Mouse (Mus musculus): Measurements from ENCODE around the gene Acsf3. TPM values are rescaled to one million over a fixed set of nuclear protein-coding genes. Genes with fewer than 3 reads are reported as not detected.

Acsf3 gene
- polyA plus RNA-seq, 1 experiment from 2014 or later: 16.1 TPM

DNA sequence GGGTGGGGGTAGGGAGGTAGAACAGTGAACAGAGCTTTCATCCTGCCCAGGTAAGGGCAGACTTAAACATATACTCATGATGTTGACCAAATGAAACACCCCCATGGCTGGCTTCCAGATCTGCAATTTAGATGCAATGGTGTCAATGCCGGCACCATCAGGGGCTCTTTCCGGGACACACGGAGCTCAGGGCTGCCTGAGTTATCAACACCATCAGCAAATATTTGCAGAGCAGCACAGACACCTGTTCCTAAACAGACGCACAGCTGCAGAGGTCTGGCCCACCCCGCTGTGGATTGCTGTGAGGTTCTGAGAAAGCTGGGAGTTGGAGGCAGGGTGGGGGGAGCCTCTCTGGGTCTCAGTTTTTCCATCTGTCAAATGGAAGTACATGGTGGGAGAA lies 9.1 kb upstream of the Acsf3 start:
- no peak overlapping the region for H3K27ac ChIP-seq (replicated peaks; ENCODE audit: low read depth, low read length)
- H3K4me1 ChIP-seq (ENCODE audit: control insufficient read depth, insufficient read depth, low read length): no peaks in the 10 kb centered on the region
- no peaks in the 10 kb centered on the region for H3K27me3 ChIP-seq (ENCODE audit: control insufficient read depth, insufficient read depth, low read length)
- H3K36me3 ChIP-seq (ENCODE audit: control insufficient read depth, insufficient read depth, low read length): no peaks in the 10 kb centered on the region
- WGBS: 72% methylated on average over 5 of the region's 5 CpGs
- H3K9me3 ChIP-seq (ENCODE audit: control insufficient read depth, low read length): no peaks in the 10 kb centered on the region
- ATAC-seq (ENCODE audit: insufficient number of reproducible peaks, low FRiP score, low TSS enrichment, low read depth) (no peak), DNase-seq (ENCODE audit: low spot score) (no peak)
- no peak overlapping the region for H3K9ac ChIP-seq (ENCODE audit: low read length)
- no peak overlapping the region for H3K4me2 ChIP-seq (ENCODE audit: low read depth, severe bottlenecking)
- H3K4me3 ChIP-seq (ENCODE audit: low read depth, low read length): no peak overlapping the region

DNA sequence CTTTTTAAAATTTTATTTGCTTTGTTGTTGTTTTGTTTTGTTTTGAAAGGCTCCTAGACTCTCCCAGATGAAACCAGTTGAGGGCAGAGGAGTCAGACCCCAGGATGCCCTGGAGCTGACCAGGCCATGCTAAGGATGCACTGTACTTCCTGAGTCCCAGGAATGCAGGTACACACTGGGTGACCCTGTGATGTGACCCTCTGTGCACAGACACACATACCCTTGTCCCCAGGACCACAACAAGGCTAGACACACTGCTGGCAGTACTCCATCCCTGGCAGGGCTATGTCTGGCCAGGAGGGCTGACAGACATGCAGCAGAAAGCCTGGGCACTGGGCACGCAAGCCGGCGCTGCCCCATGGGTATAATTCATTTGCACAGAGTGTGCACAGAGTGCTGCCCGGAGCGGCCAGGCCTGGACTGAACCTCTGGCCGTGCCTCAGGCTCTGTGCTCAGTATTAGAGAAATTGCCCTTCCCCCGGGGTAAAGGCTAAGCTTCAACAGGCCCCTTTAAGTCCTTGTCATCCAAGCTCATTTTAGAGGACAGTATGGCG lies 8.6 kb upstream of the Acsf3 start:
- H3K9me3 ChIP-seq (ENCODE audit: control insufficient read depth, low read length): no peaks in the 10 kb centered on the region
- H3K36me3 ChIP-seq (ENCODE audit: control insufficient read depth, insufficient read depth, low read length): no peaks in the 10 kb centered on the region
- H3K27ac ChIP-seq (replicated peaks; ENCODE audit: low read depth, low read length): no peak overlapping the region
- no peak overlapping the region for H3K4me3 ChIP-seq (ENCODE audit: low read depth, low read length)
- no peak for ATAC-seq (ENCODE audit: insufficient number of reproducible peaks, low FRiP score, low TSS enrichment, low read depth)
- no peak overlapping the region for H3K4me2 ChIP-seq (ENCODE audit: low read depth, severe bottlenecking)
- H3K9ac ChIP-seq (ENCODE audit: low read length): no peak overlapping the region
- WGBS: 75% methylated on average over 8 of the region's 8 CpGs
- H3K27me3 ChIP-seq (ENCODE audit: control insufficient read depth, insufficient read depth, low read length): no peaks in the 10 kb centered on the region
- H3K4me1 ChIP-seq (ENCODE audit: control insufficient read depth, insufficient read depth, low read length): no peaks in the 10 kb centered on the region
- no peak for DNase-seq (ENCODE audit: low spot score)

DNA sequence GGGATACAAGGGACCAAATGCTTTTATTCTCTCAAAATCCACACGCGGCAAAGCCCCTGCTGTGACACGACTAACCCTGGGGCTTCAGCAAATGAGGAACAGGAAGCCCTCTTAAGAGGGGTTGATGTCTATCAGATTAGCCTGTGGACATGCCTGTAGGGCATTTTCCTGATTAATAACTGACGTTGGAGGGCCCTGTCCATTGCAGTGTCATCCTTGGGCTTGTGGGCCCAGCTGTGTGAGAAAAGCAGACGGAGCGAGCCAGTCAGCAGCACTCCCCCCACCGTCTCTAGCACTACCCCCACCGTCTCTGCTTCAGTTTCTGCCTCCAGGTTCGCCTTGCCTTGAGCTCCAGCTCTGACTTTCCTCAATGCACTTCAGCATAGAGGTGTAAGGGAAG lies 8.1 kb upstream of the Acsf3 start:
- 56% methylated on average over 9 of the region's 9 CpGs for WGBS

DNA sequence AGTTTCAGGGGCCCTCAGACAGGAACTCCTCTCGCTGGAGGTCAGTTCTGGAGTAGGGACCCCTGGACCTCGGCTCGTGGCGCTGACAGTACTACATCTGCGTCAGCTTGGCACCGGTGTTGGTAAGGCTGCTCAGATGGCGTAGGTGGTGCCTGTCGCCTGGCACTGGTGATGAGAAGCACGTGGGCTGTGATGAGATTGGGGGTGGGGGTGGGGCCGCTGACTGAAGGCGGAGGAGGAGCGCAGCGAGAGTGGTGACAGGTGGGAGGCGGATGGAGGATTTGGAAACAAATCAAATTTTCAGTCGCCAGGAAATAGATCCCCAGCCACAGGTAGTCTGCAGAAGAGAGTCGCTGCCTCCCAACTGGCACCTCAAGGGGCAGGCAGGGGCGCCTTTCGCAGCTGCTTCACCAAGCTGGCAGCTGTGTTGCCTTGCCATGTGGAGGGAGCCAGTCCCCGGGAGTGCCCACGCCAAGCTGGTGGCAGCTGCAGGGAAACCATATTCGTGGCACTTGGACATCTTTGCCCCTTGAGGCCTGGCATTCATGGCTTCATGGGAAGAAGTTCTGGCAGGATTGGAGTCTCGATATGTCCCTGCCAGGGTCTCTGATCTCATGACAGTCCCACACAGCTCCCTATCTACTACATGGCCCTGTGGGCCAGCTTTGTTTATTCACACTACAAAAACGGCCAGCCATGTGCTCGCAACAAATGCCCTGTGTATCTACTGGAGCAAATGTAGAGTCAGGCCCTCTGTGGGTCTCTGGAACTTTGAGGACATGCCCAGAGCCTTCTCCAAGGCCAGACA lies 5.8 kb upstream of the Acsf3 start:
- H3K9me3 ChIP-seq (ENCODE audit: control insufficient read depth, low read length): no peaks in the 10 kb centered on the region
- no peaks in the 10 kb centered on the region for H3K27me3 ChIP-seq (ENCODE audit: control insufficient read depth, insufficient read depth, low read length)
- no peaks in the 10 kb centered on the region for H3K4me1 ChIP-seq (ENCODE audit: control insufficient read depth, insufficient read depth, low read length)
- no peak overlapping the region for H3K27ac ChIP-seq (replicated peaks; ENCODE audit: low read depth, low read length)
- DNase-seq (ENCODE audit: low spot score) (no peak), ATAC-seq (ENCODE audit: insufficient number of reproducible peaks, low FRiP score, low TSS enrichment, low read depth) (no peak)
- no peak overlapping the region for H3K4me2 ChIP-seq (ENCODE audit: low read depth, severe bottlenecking)
- H3K36me3 ChIP-seq (ENCODE audit: control insufficient read depth, insufficient read depth, low read length): no peaks in the 10 kb centered on the region
- no peak overlapping the region for H3K4me3 ChIP-seq (ENCODE audit: low read depth, low read length)
- WGBS: 63% methylated on average over 24 of the region's 24 CpGs
- H3K9ac ChIP-seq (ENCODE audit: low read length): no peak overlapping the region

More for the DNA sequence above, 8.1 kb upstream of the Acsf3 start:
- DNase-seq (ENCODE audit: low spot score) (no peak), ATAC-seq (ENCODE audit: insufficient number of reproducible peaks, low FRiP score, low TSS enrichment, low read depth) (no peak)
- Histone ChIP-seq H3K27me3 (ENCODE audit: control insufficient read depth, insufficient read depth, low read length) (no peaks in the 10 kb centered on the region), H3K9me3 (ENCODE audit: control insufficient read depth, low read length) (no peaks in the 10 kb centered on the region), H3K27ac (replicated peaks; ENCODE audit: low read depth, low read length) (no peak overlapping the region), H3K4me3 (ENCODE audit: low read depth, low read length) (no peak overlapping the region), H3K9ac (ENCODE audit: low read length) (no peak overlapping the region), H3K4me2 (ENCODE audit: low read depth, severe bottlenecking) (no peak overlapping the region), H3K4me1 (ENCODE audit: control insufficient read depth, insufficient read depth, low read length) (no peaks in the 10 kb centered on the region), H3K36me3 (ENCODE audit: control insufficient read depth, insufficient read depth, low read length) (no peaks in the 10 kb centered on the region)

DNA sequence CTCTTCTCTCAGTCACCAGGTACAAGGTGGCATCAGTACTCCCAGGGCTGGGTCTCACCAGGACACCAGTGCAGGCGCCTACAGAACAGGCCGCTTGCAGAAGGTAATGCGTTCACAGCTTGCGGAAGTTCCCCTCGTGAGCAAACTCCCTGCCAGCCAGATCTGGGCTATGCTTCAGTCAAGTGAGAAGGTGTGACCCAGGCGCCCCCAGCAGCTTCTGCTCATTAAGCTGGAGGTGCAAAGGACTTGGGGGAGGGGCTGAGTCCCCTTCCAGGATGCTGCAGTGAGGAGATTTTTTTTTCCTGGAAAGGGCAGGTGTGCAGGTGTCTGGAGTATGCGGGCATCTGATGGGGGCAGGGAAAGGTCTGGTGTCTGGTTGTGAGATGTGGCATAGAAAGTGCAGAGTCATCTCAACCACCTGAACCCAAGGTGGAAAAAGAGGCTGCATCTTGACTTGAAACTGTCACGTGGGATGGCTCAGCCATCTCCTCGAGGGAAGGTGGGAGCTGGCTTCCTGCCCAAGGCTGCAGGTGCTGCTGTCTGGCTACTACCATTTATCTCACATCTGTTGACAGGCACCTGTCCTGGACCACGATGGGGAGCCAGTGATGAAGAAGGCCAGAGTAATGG lies 2.7 kb upstream of the Acsf3 start:
- H3K4me3 ChIP-seq (ENCODE audit: low read depth, low read length): no peak overlapping the region
- H3K36me3 ChIP-seq (ENCODE audit: control insufficient read depth, insufficient read depth, low read length): no peaks in the 10 kb centered on the region
- ATAC-seq (ENCODE audit: insufficient number of reproducible peaks, low FRiP score, low TSS enrichment, low read depth) (no peak), DNase-seq (ENCODE audit: low spot score) (no peak)
- H3K4me2 ChIP-seq (ENCODE audit: low read depth, severe bottlenecking): no peak overlapping the region
- WGBS: 28% methylated on average over 10 of the region's 10 CpGs
- no peak overlapping the region for H3K27ac ChIP-seq (replicated peaks; ENCODE audit: low read depth, low read length)
- H3K4me1 ChIP-seq (ENCODE audit: control insufficient read depth, insufficient read depth, low read length): peaks cover 3% of the 10 kb centered on the region; the same call in 1 of the 2 replicates
- no peaks in the 10 kb centered on the region for H3K9me3 ChIP-seq (ENCODE audit: control insufficient read depth, low read length)
- no peaks in the 10 kb centered on the region for H3K27me3 ChIP-seq (ENCODE audit: control insufficient read depth, insufficient read depth, low read length)
- no peak overlapping the region for H3K9ac ChIP-seq (ENCODE audit: low read length)

GRCm38 (mm10) chr8:122777701-122778100 lies 2.4 kb downstream of the Acsf3 start:
- H3K9me3 ChIP-seq (ENCODE audit: control insufficient read depth, low read length): no peaks in the 10 kb centered on the region
- no peak overlapping the region for H3K27ac ChIP-seq (replicated peaks; ENCODE audit: low read depth, low read length)
- no peak overlapping the region for H3K4me3 ChIP-seq (ENCODE audit: low read depth, low read length)
- WGBS: 85% methylated on average over 6 of the region's 6 CpGs
- H3K9ac ChIP-seq (ENCODE audit: low read length): no peak overlapping the region
- peaks cover 3% of the 10 kb centered on the region; the same call in 1 of the 2 replicates for H3K4me1 ChIP-seq (ENCODE audit: control insufficient read depth, insufficient read depth, low read length)
- H3K27me3 ChIP-seq (ENCODE audit: control insufficient read depth, insufficient read depth, low read length): no peaks in the 10 kb centered on the region
- no peak for ATAC-seq (ENCODE audit: insufficient number of reproducible peaks, low FRiP score, low TSS enrichment, low read depth)
- no peaks in the 10 kb centered on the region; the same call in 1 of the 2 replicates for H3K36me3 ChIP-seq (ENCODE audit: control insufficient read depth, insufficient read depth, low read length)
- H3K4me2 ChIP-seq (ENCODE audit: low read depth, severe bottlenecking): no peak overlapping the region
- DNase-seq (ENCODE audit: low spot score): no peak

- Histone ChIP-seq H3K9ac (ENCODE audit: low read length) (no peak overlapping the region), H3K4me1 (ENCODE audit: control insufficient read depth, insufficient read depth, low read length) (peaks cover 3% of the 10 kb centered on the region; the same call in 1 of the 2 replicates), H3K27me3 (ENCODE audit: control insufficient read depth, insufficient read depth, low read length) (no peaks in the 10 kb centered on the region), H3K36me3 (ENCODE audit: control insufficient read depth, insufficient read depth, low read length) (no peaks in the 10 kb centered on the region; the same call in 1 of the 2 replicates), H3K27ac (replicated peaks; ENCODE audit: low read depth, low read length) (no peak overlapping the region), H3K9me3 (ENCODE audit: control insufficient read depth, low read length) (no peaks in the 10 kb centered on the region), H3K4me2 (ENCODE audit: low read depth, severe bottlenecking) (no peak overlapping the region), H3K4me3 (ENCODE audit: low read depth, low read length) (no peak overlapping the region)
- ATAC-seq (ENCODE audit: insufficient number of reproducible peaks, low FRiP score, low TSS enrichment, low read depth) (no peak), DNase-seq (ENCODE audit: low spot score) (no peak)
- 83% methylated on average over 3 of the region's 3 CpGs for WGBS
These were observed 3.5 kb downstream of the Acsf3 start for GRCm38 (mm10) chr8:122778703-122779239.

GRCm38 (mm10) chr8:122779255-122779654 lies 4.0 kb downstream of the Acsf3 start:
- H3K4me3 ChIP-seq (ENCODE audit: low read depth, low read length): no peak overlapping the region
- peaks cover 3% of the 10 kb centered on the region; the same call in 1 of the 2 replicates for H3K4me1 ChIP-seq (ENCODE audit: control insufficient read depth, insufficient read depth, low read length)
- no peaks in the 10 kb centered on the region; the same call in 1 of the 2 replicates for H3K36me3 ChIP-seq (ENCODE audit: control insufficient read depth, insufficient read depth, low read length)
- no peak overlapping the region for H3K9ac ChIP-seq (ENCODE audit: low read length)
- no peak overlapping the region for H3K4me2 ChIP-seq (ENCODE audit: low read depth, severe bottlenecking)
- H3K9me3 ChIP-seq (ENCODE audit: control insufficient read depth, low read length): no peaks in the 10 kb centered on the region
- H3K27me3 ChIP-seq (ENCODE audit: control insufficient read depth, insufficient read depth, low read length): no peaks in the 10 kb centered on the region
- no peak for DNase-seq (ENCODE audit: low spot score)
- WGBS: 74% methylated on average over 9 of the region's 9 CpGs
- no peak overlapping the region for H3K27ac ChIP-seq (replicated peaks; ENCODE audit: low read depth, low read length)
- ATAC-seq (ENCODE audit: insufficient number of reproducible peaks, low FRiP score, low TSS enrichment, low read depth): no peak
